Mouse (Mus musculus): ENCODE results near the gene Btrc. TPM values are rescaled to one million over a fixed set of nuclear protein-coding genes. Genes with fewer than 3 reads are reported as not detected.
A peak's percentile ranks its signal among the peaks of the same experiment; 100 is the strongest.

Gene Btrc
- polyA plus RNA-seq, 1 experiment from 2014 or later, result 40.8 TPM

- no peak for ATAC-seq (ENCODE audit: insufficient read depth, low FRiP score)
- H3K4me2 ChIP-seq (ENCODE audit: low read depth, low read length), result no peak overlapping the region
- WGBS, result 72% methylated on average over 5 of the region's 5 CpGs
- H3K36me3 ChIP-seq (ENCODE audit: control insufficient read depth, insufficient read depth, low read length), result 0 out of 2 replicates have a peak, but pooled peaks cover 3% of the 10 kb centered on the region
- H3K9ac ChIP-seq (ENCODE audit: low read length), result no peak overlapping the region
- H3K4me1 ChIP-seq (ENCODE audit: control insufficient read depth, insufficient read depth, low read length), result peaks cover 3% of the 10 kb centered on the region; the same call in 1 of the 2 replicates
- no peak overlapping the region for H3K4me3 ChIP-seq (replicated peaks; ENCODE audit: low read length)
- H3K27ac ChIP-seq (ENCODE audit: low read length), result no peak overlapping the region
- H3K27me3 ChIP-seq (ENCODE audit: control insufficient read depth, insufficient read depth, low read length), result no peaks in the 10 kb centered on the region
- no peaks in the 10 kb centered on the region for H3K9me3 ChIP-seq (replicated peaks; ENCODE audit: control insufficient read depth, low read length)
Measured at GRCm38 (mm10) chr19:45529294-45529693, 165.8 kb downstream of the Btrc start.

GRCm38 (mm10) chr19:45530200-45530995, 166.9 kb downstream of the Btrc start:
- 57% methylated on average over 15 of the region's 15 CpGs for WGBS
- H3K9me3 ChIP-seq (replicated peaks; ENCODE audit: control insufficient read depth, low read length), result no peaks in the 10 kb centered on the region
- H3K9ac ChIP-seq (ENCODE audit: low read length), result no peak overlapping the region
- H3K27me3 ChIP-seq (ENCODE audit: control insufficient read depth, insufficient read depth, low read length), result no peaks in the 10 kb centered on the region
- ATAC-seq (ENCODE audit: insufficient read depth, low FRiP score), result peak; percentile 49; the same call in 1 of the 2 replicates
- 0 out of 2 replicates have a peak, but pooled peaks cover 3% of the 10 kb centered on the region for H3K36me3 ChIP-seq (ENCODE audit: control insufficient read depth, insufficient read depth, low read length)
- H3K4me2 ChIP-seq (ENCODE audit: low read depth, low read length), result no peak overlapping the region
- no peak overlapping the region for H3K4me3 ChIP-seq (replicated peaks; ENCODE audit: low read length)
- H3K4me1 ChIP-seq (ENCODE audit: control insufficient read depth, insufficient read depth, low read length), result peaks cover 3% of the 10 kb centered on the region; the same call in 1 of the 2 replicates
- H3K27ac ChIP-seq (ENCODE audit: low read length), result no peak overlapping the region

GRCm38 (mm10) chr19:45531554-45531953, 168.0 kb downstream of the Btrc start:
- 48% methylated on average over 6 of the region's 6 CpGs for WGBS
- Histone ChIP-seq H3K4me3 (replicated peaks; ENCODE audit: low read length) (no peak overlapping the region), H3K4me2 (ENCODE audit: low read depth, low read length) (no peak overlapping the region), H3K4me1 (ENCODE audit: control insufficient read depth, insufficient read depth, low read length) (peaks cover 3% of the 10 kb centered on the region; the same call in 1 of the 2 replicates), H3K9me3 (replicated peaks; ENCODE audit: control insufficient read depth, low read length) (no peaks in the 10 kb centered on the region), H3K36me3 (ENCODE audit: control insufficient read depth, insufficient read depth, low read length) (0 out of 2 replicates have a peak, but pooled peaks cover 3% of the 10 kb centered on the region), H3K27me3 (ENCODE audit: control insufficient read depth, insufficient read depth, low read length) (no peaks in the 10 kb centered on the region), H3K9ac (ENCODE audit: low read length) (no peak overlapping the region), H3K27ac (ENCODE audit: low read length) (no peak overlapping the region)
- no peak for ATAC-seq (ENCODE audit: insufficient read depth, low FRiP score)

GRCm38 (mm10) chr19:45533617-45534016, 170.1 kb downstream of the Btrc start:
- no peak overlapping the region for H3K4me3 ChIP-seq (replicated peaks; ENCODE audit: low read length)
- WGBS, result 64% methylated on average over 7 of the region's 7 CpGs
- H3K4me2 ChIP-seq (ENCODE audit: low read depth, low read length), result no peak overlapping the region
- H3K9me3 ChIP-seq (replicated peaks; ENCODE audit: control insufficient read depth, low read length), result no peaks in the 10 kb centered on the region
- H3K4me1 ChIP-seq (ENCODE audit: control insufficient read depth, insufficient read depth, low read length), result peaks cover 3% of the 10 kb centered on the region; the same call in 1 of the 2 replicates
- H3K27me3 ChIP-seq (ENCODE audit: control insufficient read depth, insufficient read depth, low read length), result no peaks in the 10 kb centered on the region
- H3K36me3 ChIP-seq (ENCODE audit: control insufficient read depth, insufficient read depth, low read length), result no peaks in the 10 kb centered on the region
- no peak overlapping the region for H3K27ac ChIP-seq (ENCODE audit: low read length)
- no peak for ATAC-seq (ENCODE audit: insufficient read depth, low FRiP score)
- H3K9ac ChIP-seq (ENCODE audit: low read length), result no peak overlapping the region

GRCm38 (mm10) chr19:45535214-45535735, 171.7 kb downstream of the Btrc start:
- H3K4me1 ChIP-seq (ENCODE audit: control insufficient read depth, insufficient read depth, low read length), result no peaks in the 10 kb centered on the region
- H3K36me3 ChIP-seq (ENCODE audit: control insufficient read depth, insufficient read depth, low read length), result no peaks in the 10 kb centered on the region
- no peak overlapping the region for H3K9ac ChIP-seq (ENCODE audit: low read length)
- H3K4me2 ChIP-seq (ENCODE audit: low read depth, low read length), result no peak overlapping the region
- no peak overlapping the region for H3K4me3 ChIP-seq (replicated peaks; ENCODE audit: low read length)
- ATAC-seq (ENCODE audit: insufficient read depth, low FRiP score), result no peak
- H3K27ac ChIP-seq (ENCODE audit: low read length), result no peak overlapping the region
- H3K9me3 ChIP-seq (replicated peaks; ENCODE audit: control insufficient read depth, low read length), result no peaks in the 10 kb centered on the region
- WGBS, result 61% methylated on average over 8 of the region's 8 CpGs
- H3K27me3 ChIP-seq (ENCODE audit: control insufficient read depth, insufficient read depth, low read length), result no peaks in the 10 kb centered on the region

GRCm38 (mm10) chr19:45535929-45536328, 172.4 kb downstream of the Btrc start:
- Histone ChIP-seq H3K9me3 (replicated peaks; ENCODE audit: control insufficient read depth, low read length) (no peaks in the 10 kb centered on the region), H3K4me2 (ENCODE audit: low read depth, low read length) (no peak overlapping the region), H3K36me3 (ENCODE audit: control insufficient read depth, insufficient read depth, low read length) (no peaks in the 10 kb centered on the region), H3K9ac (ENCODE audit: low read length) (no peak overlapping the region), H3K27ac (ENCODE audit: low read length) (no peak overlapping the region), H3K4me1 (ENCODE audit: control insufficient read depth, insufficient read depth, low read length) (no peaks in the 10 kb centered on the region), H3K27me3 (ENCODE audit: control insufficient read depth, insufficient read depth, low read length) (peaks cover 3% of the 10 kb centered on the region; the same call in 1 of the 2 replicates), H3K4me3 (replicated peaks; ENCODE audit: low read length) (no peak overlapping the region)
- 41% methylated on average over 6 of the region's 6 CpGs for WGBS
- no peak for ATAC-seq (ENCODE audit: insufficient read depth, low FRiP score)

GRCm38 (mm10) chr19:45537505-45537904, 174.0 kb downstream of the Btrc start:
- WGBS, result 42% methylated on average over 1 of the region's 1 CpGs
- Histone ChIP-seq H3K9me3 (replicated peaks; ENCODE audit: control insufficient read depth, low read length) (no peaks in the 10 kb centered on the region), H3K4me3 (replicated peaks; ENCODE audit: low read length) (no peak overlapping the region), H3K4me2 (ENCODE audit: low read depth, low read length) (no peak overlapping the region), H3K27ac (ENCODE audit: low read length) (no peak overlapping the region), H3K27me3 (ENCODE audit: control insufficient read depth, insufficient read depth, low read length) (peaks cover 16% of the 10 kb centered on the region), H3K4me1 (ENCODE audit: control insufficient read depth, insufficient read depth, low read length) (no peaks in the 10 kb centered on the region), H3K36me3 (ENCODE audit: control insufficient read depth, insufficient read depth, low read length) (no peaks in the 10 kb centered on the region), H3K9ac (ENCODE audit: low read length) (no peak overlapping the region)
- ATAC-seq (ENCODE audit: insufficient read depth, low FRiP score), result no peak

GRCm38 (mm10) chr19:45540657-45541408, 177.3 kb downstream of the Btrc start:
- Histone ChIP-seq H3K9me3 (replicated peaks; ENCODE audit: control insufficient read depth, low read length) (no peaks in the 10 kb centered on the region), H3K9ac (ENCODE audit: low read length) (no peak overlapping the region), H3K4me3 (replicated peaks; ENCODE audit: low read length) (peak overlapping the region; percentile 36), H3K4me2 (ENCODE audit: low read depth, low read length) (peak overlapping the region; percentile 72), H3K36me3 (ENCODE audit: control insufficient read depth, insufficient read depth, low read length) (no peaks in the 10 kb centered on the region), H3K27me3 (ENCODE audit: control insufficient read depth, insufficient read depth, low read length) (peaks cover 25% of the 10 kb centered on the region), H3K27ac (ENCODE audit: low read length) (no peak overlapping the region), H3K4me1 (ENCODE audit: control insufficient read depth, insufficient read depth, low read length) (peaks cover 10% of the 10 kb centered on the region)
- WGBS, result 37% methylated on average over 8 of the region's 8 CpGs
- ATAC-seq (ENCODE audit: insufficient read depth, low FRiP score), result no peak
